Comparison of ENCODE assay signal across 8 mouse cellular contexts in genomic region chr10:94408356-94409146, GRCm38 (mm10).
DNase-seq lines count a peak whose midpoint lies in the region; ATAC-seq lines count a peak whose summit lies in the region.

No protein-coding gene starts in this region.

- WGBS in hindbrain, embryonic 14.5 days = 26% methylated on average over 22 of the region's 22 CpGs

- no peak overlapping the region; the same call in 1 of the 2 replicates for H3K27ac ChIP-seq in hindbrain, embryonic 14.5 days

- no peaks in the 10 kb centered on the region for H3K36me3 ChIP-seq in hindbrain, embryonic 14.5 days (replicated peaks; ENCODE audit: control insufficient read depth, insufficient read depth)

- peak; percentile 80 for ATAC-seq in hindbrain, embryonic 14.5 days (ENCODE audit: low FRiP score)

- no peaks in the 10 kb centered on the region for H3K27me3 ChIP-seq in hindbrain, embryonic 14.5 days (ENCODE audit: control insufficient read depth, insufficient read depth, low read length)

- DNase-seq in T-cell, adult 2 months (ENCODE audit: low spot score) = peak; percentile 49
- DNase-seq in cerebellum, postnatal 14 days = peak; percentile 85 to 89
- DNase-seq in frontal cortex, postnatal 25 days (ENCODE audit: low spot score in 2 of 2) = peak; percentile 69 to 77
- DNase-seq in hindbrain, embryonic 14.5 days (ENCODE audit: low spot score) = peak; percentile 93
- peak; percentile 51 to 71 for DNase-seq in layer of hippocampus, postnatal 25 days (ENCODE audit: extremely low spot score in 1 of 2, low spot score in 1 of 2)
- peak; percentile 82 for DNase-seq in lung, postnatal 14 days
- DNase-seq in retina, adult 2 months (ENCODE audit: low read depth, low spot score) = peak; percentile 54
- peak; percentile 73 for DNase-seq in thymus, postnatal 25 days

- H3K4me2 ChIP-seq in hindbrain, embryonic 14.5 days (replicated peaks) = peak overlapping the region; percentile 51

- H3K9me3 ChIP-seq in hindbrain, embryonic 14.5 days (ENCODE audit: control insufficient read depth, low read length) = no peaks in the 10 kb centered on the region

- peaks cover 9% of the 10 kb centered on the region; the same call in 1 of the 2 replicates for H3K4me1 ChIP-seq in hindbrain, embryonic 14.5 days (replicated peaks; ENCODE audit: control insufficient read depth, insufficient read depth, low read length)

- peak overlapping the region; percentile 24 for H3K4me3 ChIP-seq in hindbrain, embryonic 14.5 days (replicated peaks; ENCODE audit: low read length)

- H3K9ac ChIP-seq in hindbrain, embryonic 14.5 days = peak overlapping the region; percentile 56
